Mouse (Mus musculus): ENCODE results near the gene Pde1a. TPM values are rescaled to one million over a fixed set of nuclear protein-coding genes. Genes with fewer than 3 reads are reported as not detected.

Pde1a gene
- polyA plus RNA-seq, 1 experiment from 2014 or later = 0.81 TPM

DNA sequence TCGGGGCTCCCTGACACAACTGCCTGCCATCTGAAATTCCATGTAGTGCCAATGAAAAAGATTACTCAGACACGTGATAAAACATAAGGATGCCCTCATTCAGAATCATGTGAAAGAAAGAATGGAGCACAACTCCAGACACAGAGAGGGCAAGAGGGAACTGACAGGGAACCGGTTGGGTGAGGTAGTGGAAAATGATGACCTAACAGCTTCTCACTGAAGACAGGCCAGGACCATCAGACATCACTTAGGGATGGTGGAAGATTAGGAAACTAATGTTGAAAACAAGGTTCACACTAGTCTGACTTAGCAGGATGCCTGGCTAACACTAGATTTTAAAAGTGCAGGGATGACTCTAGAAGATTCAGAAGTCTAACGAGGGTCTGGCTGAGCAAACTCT lies 49.6 kb downstream of the Pde1a start:
- 93% methylated on average over 4 of the region's 4 CpGs for WGBS
- Histone ChIP-seq H3K9me3 (no peaks in the 10 kb centered on the region), H3K27me3 (ENCODE audit: poor library complexity, severe bottlenecking) (no peaks in the 10 kb centered on the region), H3K4me3 (no peak overlapping the region), H3K36me3 (replicated peaks) (no peaks in the 10 kb centered on the region), H3K4me1 (peaks cover 2% of the 10 kb centered on the region), H3K27ac (no peak overlapping the region)
- no peak for DNase-seq (ENCODE audit: extremely low spot score, low spot score)

DNA sequence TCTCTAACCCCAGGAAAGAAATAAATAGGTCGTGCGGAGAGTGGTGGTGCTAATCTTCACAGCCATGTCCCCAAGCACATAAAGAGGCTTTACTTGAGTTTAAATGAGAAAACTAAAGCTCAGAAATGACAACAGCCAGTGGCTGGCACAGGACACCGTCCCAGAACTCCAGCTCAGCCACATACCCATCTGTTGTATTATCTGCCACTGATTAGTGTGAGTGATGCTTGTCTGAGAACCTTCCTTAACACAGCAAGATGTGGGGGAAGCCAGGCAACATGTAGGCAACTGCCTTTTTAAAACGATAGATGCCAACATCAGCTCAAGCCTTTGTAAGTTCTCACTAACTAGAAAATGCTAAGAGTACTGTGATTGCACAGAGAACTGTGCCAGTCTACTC lies 52.9 kb downstream of the Pde1a start:
- no peaks in the 10 kb centered on the region for H3K36me3 ChIP-seq (replicated peaks)
- DNase-seq (ENCODE audit: extremely low spot score, low spot score) = no peak
- no peaks in the 10 kb centered on the region for H3K9me3 ChIP-seq
- WGBS = 82% methylated on average over 4 of the region's 4 CpGs
- no peaks in the 10 kb centered on the region for H3K27me3 ChIP-seq (ENCODE audit: poor library complexity, severe bottlenecking)
- peaks cover 9% of the 10 kb centered on the region for H3K4me1 ChIP-seq
- no peak overlapping the region for H3K4me3 ChIP-seq
- H3K27ac ChIP-seq = no peak overlapping the region

DNA sequence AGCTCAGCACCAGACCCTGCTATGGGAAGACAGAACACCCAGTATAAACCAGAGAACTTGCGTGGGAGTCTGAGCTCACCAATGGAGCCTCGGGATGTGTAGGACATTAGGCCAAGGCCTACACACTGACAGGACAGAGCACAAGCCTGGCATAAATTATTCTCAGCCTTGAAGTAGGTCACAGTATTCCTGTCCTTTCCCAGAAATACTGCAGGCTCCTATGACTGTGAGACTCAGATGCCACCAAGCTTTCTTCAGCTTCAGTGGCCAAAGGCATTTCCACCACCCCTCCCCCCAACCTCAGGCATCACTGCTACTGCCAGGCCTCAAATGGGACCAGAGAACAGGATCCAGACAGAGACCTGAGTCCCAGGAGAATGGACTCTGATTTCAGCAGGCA lies 54.7 kb downstream of the Pde1a start:
- Histone ChIP-seq H3K27me3 (ENCODE audit: poor library complexity, severe bottlenecking) (no peaks in the 10 kb centered on the region), H3K4me1 (peaks cover 9% of the 10 kb centered on the region), H3K36me3 (replicated peaks) (no peaks in the 10 kb centered on the region), H3K4me3 (no peak overlapping the region), H3K9me3 (no peaks in the 10 kb centered on the region), H3K27ac (no peak overlapping the region)
- no peak for DNase-seq (ENCODE audit: extremely low spot score, low spot score)
- WGBS = 89% methylated on average over 2 of the region's 2 CpGs

DNA sequence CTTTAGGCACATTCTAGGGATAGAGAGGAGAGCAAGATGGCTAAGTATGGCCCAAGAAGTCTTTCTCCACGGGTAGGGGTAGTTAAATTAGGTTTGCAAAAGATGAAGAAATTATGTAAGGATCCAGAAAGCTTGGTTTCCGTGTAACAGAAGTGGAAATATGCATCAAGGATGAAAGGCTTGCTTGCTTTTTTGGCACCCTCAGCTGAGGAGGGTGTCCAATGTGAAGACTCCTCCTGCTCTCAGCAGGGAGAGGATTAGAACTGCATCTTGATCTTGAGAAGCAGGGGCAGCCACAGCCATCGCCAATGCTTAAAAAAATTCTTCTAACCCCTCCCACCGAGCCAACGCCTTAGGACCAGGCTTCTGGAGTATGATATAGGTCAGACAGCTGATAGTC lies 55.2 kb downstream of the Pde1a start:
- DNase-seq (ENCODE audit: extremely low spot score, low spot score) = no peak
- H3K4me3 ChIP-seq = no peak overlapping the region
- 56% methylated on average over 5 of the region's 5 CpGs for WGBS
- H3K27ac ChIP-seq = no peak overlapping the region
- H3K9me3 ChIP-seq = no peaks in the 10 kb centered on the region
- peaks cover 9% of the 10 kb centered on the region for H3K4me1 ChIP-seq
- no peaks in the 10 kb centered on the region for H3K36me3 ChIP-seq (replicated peaks)
- H3K27me3 ChIP-seq (ENCODE audit: poor library complexity, severe bottlenecking) = no peaks in the 10 kb centered on the region

DNA sequence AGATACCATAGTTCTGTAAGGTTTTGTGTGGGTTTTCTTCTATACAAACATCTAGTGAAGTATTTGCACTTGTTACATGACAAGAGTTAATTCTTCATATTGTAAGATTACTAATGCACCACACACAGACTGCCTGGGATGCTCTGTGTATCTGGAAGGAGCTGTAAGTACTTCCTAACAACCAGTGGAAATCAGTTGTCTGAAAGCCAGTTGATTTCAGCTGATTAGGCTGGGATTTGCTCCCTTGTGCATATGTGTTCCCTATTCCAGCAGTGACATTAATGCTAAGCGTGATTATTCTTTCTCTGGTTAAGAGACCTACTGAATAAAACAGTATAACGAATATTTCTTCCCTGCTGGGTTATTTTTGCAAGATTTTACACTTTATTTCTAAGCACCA lies 55.8 kb downstream of the Pde1a start:
- H3K4me1 ChIP-seq = peaks cover 9% of the 10 kb centered on the region
- H3K27me3 ChIP-seq (ENCODE audit: poor library complexity, severe bottlenecking) = no peaks in the 10 kb centered on the region
- no peaks in the 10 kb centered on the region for H3K36me3 ChIP-seq (replicated peaks)
- DNase-seq (ENCODE audit: extremely low spot score, low spot score) = no peak
- WGBS = 73% methylated on average over 2 of the region's 2 CpGs
- no peak overlapping the region for H3K4me3 ChIP-seq
- H3K9me3 ChIP-seq = no peaks in the 10 kb centered on the region
- no peak overlapping the region for H3K27ac ChIP-seq

DNA sequence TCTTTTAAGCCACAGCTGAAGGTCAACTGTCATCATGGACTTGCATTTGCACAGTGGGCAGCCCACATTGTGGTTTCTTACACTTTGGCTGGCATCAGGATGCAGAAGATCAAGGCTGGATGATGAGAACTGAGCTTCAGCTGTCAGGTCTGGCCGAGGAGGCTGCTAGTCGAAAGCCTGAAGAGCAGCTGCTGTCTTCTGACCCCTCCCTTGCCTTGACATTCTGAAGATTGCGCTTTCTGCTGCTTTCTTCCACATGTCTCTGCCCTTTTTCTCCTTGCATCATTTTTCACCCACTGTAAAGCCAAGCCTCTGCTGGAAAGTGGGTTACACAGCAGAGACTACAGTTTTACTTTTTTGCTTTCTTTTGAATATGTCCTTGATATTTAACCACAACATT lies 59.5 kb downstream of the Pde1a start:
- Histone ChIP-seq H3K9me3 (no peaks in the 10 kb centered on the region), H3K36me3 (replicated peaks) (no peaks in the 10 kb centered on the region), H3K27ac (no peak overlapping the region), H3K4me1 (peaks cover 9% of the 10 kb centered on the region), H3K27me3 (ENCODE audit: poor library complexity, severe bottlenecking) (no peaks in the 10 kb centered on the region), H3K4me3 (no peak overlapping the region)
- no peak for DNase-seq (ENCODE audit: extremely low spot score, low spot score)
- WGBS = 85% methylated on average over 3 of the region's 3 CpGs

DNA sequence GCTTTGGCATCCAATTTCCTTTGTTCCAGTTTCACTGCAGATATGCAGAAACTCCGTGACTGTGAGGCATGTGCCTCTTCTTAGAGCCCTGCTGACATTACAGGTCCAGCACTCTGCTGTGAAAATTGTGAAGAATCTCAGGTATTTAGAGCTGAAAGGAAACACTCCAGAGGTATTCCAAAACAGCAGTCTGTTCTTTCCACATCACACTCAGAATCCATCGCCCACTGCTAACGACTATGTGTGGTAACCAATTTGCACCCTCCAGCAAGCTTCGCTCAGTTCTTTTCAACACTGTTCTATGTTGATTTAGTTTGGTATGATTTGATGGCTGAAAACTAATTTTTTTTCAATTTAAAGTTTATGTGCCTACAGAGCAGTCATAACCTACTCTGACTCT lies 62.8 kb downstream of the Pde1a start:
- no peak overlapping the region for H3K27ac ChIP-seq
- H3K36me3 ChIP-seq (replicated peaks) = no peaks in the 10 kb centered on the region
- H3K4me3 ChIP-seq = no peak overlapping the region
- H3K9me3 ChIP-seq = no peaks in the 10 kb centered on the region
- no peak for DNase-seq (ENCODE audit: extremely low spot score, low spot score)
- no peaks in the 10 kb centered on the region for H3K27me3 ChIP-seq (ENCODE audit: poor library complexity, severe bottlenecking)
- 86% methylated on average over 4 of the region's 4 CpGs for WGBS
- H3K4me1 ChIP-seq = no peaks in the 10 kb centered on the region

DNA sequence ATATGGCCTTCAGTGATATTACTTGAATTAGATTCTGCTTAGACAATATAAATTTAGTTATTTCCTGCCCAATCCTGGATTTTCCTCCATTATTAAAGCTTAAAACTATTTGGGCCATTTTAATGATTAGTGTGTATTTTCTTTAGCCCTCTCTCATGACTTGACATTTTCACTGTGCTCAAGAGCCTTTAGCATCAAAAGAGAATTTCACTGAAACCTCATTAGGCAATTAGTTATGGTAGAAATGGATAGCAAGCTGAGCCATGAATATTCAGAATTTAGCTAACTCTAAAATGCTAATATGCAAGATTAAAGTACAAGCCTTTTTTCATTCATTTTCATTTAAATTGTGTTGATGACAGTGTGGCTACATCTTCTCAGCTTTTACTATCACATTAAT lies 73.2 kb downstream of the Pde1a start:
- no peak for DNase-seq (ENCODE audit: extremely low spot score, low spot score)
- Histone ChIP-seq H3K4me3 (no peak overlapping the region), H3K9me3 (no peaks in the 10 kb centered on the region), H3K27me3 (ENCODE audit: poor library complexity, severe bottlenecking) (no peaks in the 10 kb centered on the region), H3K36me3 (replicated peaks) (no peaks in the 10 kb centered on the region), H3K27ac (no peak overlapping the region), H3K4me1 (no peaks in the 10 kb centered on the region)

DNA sequence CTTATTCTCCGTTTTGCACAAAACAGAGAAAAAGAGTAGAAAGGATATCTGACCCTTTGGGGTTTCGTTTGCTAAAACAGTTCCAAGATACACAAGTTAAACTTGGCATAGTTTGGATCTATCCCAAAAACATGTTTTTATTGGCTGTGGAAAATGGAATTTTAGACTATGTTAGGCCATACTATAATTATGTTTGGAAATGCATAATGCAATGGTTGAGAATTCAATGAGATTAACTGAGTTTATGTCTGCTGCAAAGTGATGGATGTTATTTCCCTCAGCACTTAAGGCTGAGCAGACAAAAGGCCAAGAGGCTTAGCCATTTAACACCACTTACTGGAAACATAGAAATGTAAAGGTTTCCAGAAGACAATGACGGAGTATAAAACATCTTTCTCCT lies 75.2 kb downstream of the Pde1a start:
- Histone ChIP-seq H3K27me3 (ENCODE audit: poor library complexity, severe bottlenecking) (no peaks in the 10 kb centered on the region), H3K27ac (no peak overlapping the region), H3K4me1 (no peaks in the 10 kb centered on the region), H3K9me3 (no peaks in the 10 kb centered on the region), H3K4me3 (no peak overlapping the region), H3K36me3 (replicated peaks) (no peaks in the 10 kb centered on the region)
- WGBS = 92% methylated on average over 3 of the region's 3 CpGs
- DNase-seq (ENCODE audit: extremely low spot score, low spot score) = no peak

DNA sequence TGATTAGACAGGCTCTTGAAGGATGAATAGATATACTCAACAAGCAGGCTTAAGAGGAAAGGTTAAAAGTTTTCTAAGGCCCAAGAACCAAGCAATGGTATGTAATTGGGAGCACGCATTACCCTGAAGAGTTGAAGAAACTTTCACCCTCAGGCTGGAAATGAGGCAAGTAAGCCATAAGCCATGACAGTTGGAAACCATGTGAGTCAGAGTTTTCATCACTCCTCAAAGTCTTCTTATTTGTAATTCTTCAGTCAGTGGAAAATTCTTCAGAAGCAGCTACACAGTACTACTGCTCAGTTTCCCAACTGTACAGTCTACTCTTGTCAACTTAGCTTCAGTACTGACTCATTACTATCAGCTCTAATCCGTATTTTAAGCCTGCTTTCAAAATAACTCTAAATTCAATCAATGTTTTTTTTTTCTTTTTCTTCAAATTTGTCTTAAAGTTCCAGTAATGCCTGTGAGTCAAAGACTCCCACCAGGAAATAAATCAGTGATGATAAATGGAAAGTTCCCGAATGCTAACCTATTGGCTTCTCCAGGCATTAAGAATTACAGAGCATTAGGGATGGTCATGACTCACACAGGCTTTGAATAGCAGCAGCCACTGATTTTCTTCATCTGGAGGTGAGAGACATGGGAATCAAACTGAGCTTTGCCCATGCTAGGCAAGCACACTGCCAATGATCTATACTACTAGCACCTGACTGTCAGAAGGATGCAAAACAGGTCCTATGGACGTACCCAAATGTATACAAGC lies 82.3 kb downstream of the Pde1a start:
- Histone ChIP-seq H3K36me3 (replicated peaks) (no peaks in the 10 kb centered on the region), H3K27ac (no peak overlapping the region), H3K4me3 (no peak overlapping the region), H3K9me3 (no peaks in the 10 kb centered on the region), H3K27me3 (ENCODE audit: poor library complexity, severe bottlenecking) (no peaks in the 10 kb centered on the region), H3K4me1 (no peaks in the 10 kb centered on the region)
- 89% methylated on average over 4 of the region's 4 CpGs for WGBS
- no peak for DNase-seq (ENCODE audit: extremely low spot score, low spot score)

DNA sequence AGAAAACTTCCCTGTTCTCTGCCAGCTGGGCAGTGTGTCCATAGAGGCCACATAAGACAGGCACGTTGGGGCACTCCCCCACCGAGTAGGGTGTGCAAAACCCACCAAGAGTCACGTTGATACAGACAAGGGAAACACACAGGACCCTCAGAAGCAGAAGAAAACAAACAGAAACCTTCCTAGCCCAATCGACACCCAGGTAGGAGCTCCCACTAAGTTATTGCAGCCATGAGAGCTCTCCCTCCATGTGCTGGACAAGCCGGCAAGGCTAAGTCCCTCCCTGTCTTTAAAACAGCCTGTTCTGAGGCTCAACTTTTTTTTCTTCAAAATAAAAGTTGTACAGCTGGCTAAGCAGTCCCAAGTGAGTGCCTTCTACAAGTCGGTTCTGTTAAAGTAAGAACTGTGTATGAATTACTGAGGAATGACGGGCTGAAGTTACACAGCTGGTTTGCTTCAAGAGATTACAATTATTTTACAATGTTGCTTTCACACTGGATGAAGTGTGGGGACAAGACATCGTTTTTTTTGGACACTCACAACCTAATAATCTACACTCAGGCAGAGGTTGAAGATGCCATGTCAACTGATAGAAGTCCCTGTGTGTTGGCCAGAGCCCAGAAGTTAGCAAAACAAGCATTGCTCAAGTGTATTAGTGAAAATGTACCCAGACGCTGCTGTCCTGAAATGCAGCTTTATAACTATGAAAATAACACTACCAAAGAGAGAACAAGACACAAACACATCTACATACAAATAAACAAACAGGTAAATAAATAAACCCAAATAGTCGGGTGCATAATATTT lies 90.4 kb downstream of the Pde1a start:
- Histone ChIP-seq H3K36me3 (replicated peaks) (no peaks in the 10 kb centered on the region), H3K27ac (no peak overlapping the region), H3K4me1 (no peaks in the 10 kb centered on the region), H3K4me3 (no peak overlapping the region), H3K9me3 (no peaks in the 10 kb centered on the region), H3K27me3 (ENCODE audit: poor library complexity, severe bottlenecking) (no peaks in the 10 kb centered on the region)
- DNase-seq (ENCODE audit: extremely low spot score, low spot score) = no peak
- WGBS = 82% methylated on average over 10 of the region's 10 CpGs

DNA sequence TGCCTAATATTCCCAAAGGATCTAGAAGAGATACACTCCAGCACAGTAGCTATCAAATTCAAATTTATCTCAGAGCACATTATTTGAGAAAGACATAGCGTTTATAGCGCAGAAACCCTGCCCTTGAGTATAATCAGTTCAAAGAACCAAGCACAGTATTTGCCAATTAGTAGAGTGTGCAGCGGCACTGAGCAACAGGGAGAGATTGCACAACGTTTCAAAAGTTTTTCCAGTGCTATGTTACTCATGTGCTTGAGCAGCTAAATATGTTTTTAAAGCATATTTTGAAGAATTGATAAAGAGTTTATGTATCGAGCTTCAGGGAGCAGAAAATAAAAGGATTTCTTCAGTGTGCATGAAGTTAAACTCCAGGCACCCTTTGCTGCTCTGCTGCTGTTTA lies 91.3 kb downstream of the Pde1a start:
- no peaks in the 10 kb centered on the region for H3K27me3 ChIP-seq (ENCODE audit: poor library complexity, severe bottlenecking)
- no peaks in the 10 kb centered on the region for H3K9me3 ChIP-seq
- H3K4me3 ChIP-seq = no peak overlapping the region
- no peaks in the 10 kb centered on the region for H3K4me1 ChIP-seq
- no peaks in the 10 kb centered on the region for H3K36me3 ChIP-seq (replicated peaks)
- H3K27ac ChIP-seq = no peak overlapping the region
- 85% methylated on average over 5 of the region's 5 CpGs for WGBS
- no peak for DNase-seq (ENCODE audit: extremely low spot score, low spot score)

DNA sequence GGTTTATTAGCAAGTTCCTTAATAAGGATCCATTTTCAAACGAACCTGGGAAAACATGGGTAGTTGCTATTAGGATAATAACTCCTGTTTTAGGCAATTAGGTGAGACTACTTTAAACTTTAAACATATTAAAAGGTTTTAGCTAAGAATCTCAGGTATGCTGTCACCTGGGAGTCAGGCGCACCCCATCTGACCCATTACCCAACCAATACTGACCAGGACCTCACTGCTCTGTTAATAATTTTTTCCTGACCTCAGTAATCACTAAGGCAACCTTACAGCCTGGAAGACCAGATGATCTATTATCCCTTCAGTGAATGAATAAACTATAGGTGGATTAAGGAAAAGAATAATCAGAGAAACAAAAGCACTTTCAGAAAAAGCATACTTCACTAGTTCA lies 100.2 kb downstream of the Pde1a start:
- WGBS = 76% methylated on average over 2 of the region's 2 CpGs

More for the DNA sequence above, 100.2 kb downstream of the Pde1a start:
- Histone ChIP-seq H3K9me3 (no peaks in the 10 kb centered on the region), H3K36me3 (replicated peaks) (no peaks in the 10 kb centered on the region), H3K4me1 (no peaks in the 10 kb centered on the region), H3K27me3 (ENCODE audit: poor library complexity, severe bottlenecking) (no peaks in the 10 kb centered on the region), H3K4me3 (no peak overlapping the region), H3K27ac (no peak overlapping the region)
- DNase-seq (ENCODE audit: extremely low spot score, low spot score) = no peak

Data from forebrain, embryonic 10.5 days (tissue).